Mouse (Mus musculus): ENCODE results near the gene Cxcl16.

- TF ChIP-seq POLR2A (IDR thresholded peaks at IDR 0.05; ENCODE audit: extremely low read depth, insufficient read depth, low read length), result no peak
- TF ChIP-seq CTCF (IDR thresholded peaks at IDR 0.05; ENCODE audit: low read depth, low read length), result no peak
Observed at GRCm38 (mm10) chr11:70444667-70445066, 15.1 kb downstream of the Cxcl16 start.
